Mouse (Mus musculus) lung, adult 2 months (tissue): ENCODE results near the gene Ubqln2. TPM values are rescaled to one million over a fixed set of nuclear protein-coding genes. Genes with fewer than 3 reads are reported as not detected.
A peak's percentile ranks its signal among the peaks of the same experiment; 100 is the strongest.

Source experiments
- DNase-seq: peaks from one replicate; pipeline ENCODE4 v3.0.0; 2022
- H3K4me1 ChIP-seq: fragments of 200-500 bp; 2 replicates; pipeline ENCODE4 v1.6.1; 2011; ENCODE audit warnings: low read length; ENCODE audit not compliant: control insufficient read depth, insufficient read depth
- H3K4me3 ChIP-seq: fragments of 200-500 bp; replicated peaks from 2 replicates; pipeline ENCODE3; 2011; ENCODE audit warnings: low read depth, mild to moderate bottlenecking, control low read depth, low read length; ENCODE audit errors: extremely low read depth
- CTCF ChIP-seq: fragments of 200-500 bp; IDR thresholded peaks from 2 replicates; pipeline ENCODE4 v1.5.1; 2011; ENCODE audit warnings: mild to moderate bottlenecking, low read length, control low read depth; ENCODE audit not compliant: insufficient read depth
- POLR2A ChIP-seq: fragments of 200-500 bp; IDR thresholded peaks from 2 replicates; pipeline ENCODE4 v1.6.1; 2011; ENCODE audit warnings: low read depth, mild to moderate bottlenecking, control low read depth, low read length, borderline replicate concordance; ENCODE audit errors: extremely low read depth
- WGBS: fragments of 180-500 bp; shearing (Covaris S2); methylation state at CpG from one replicate; pipeline ENCODE4 v1.1.7; 2018; 5-methylcytosine and 5-hydroxymethylcytosine counted together
- polyA plus RNA-seq: library from polyadenylated mRNA; depleted of rRNA; stranded (reverse); fragments of >200 nt; gene quantifications from 2 replicates; pipeline ENCODE4 v1.2.3, GENCODE M21; 2012; rRNA removed

Gene Ubqln2
- polyA plus RNA-seq: 34.1 and 39.1 TPM in 2 replicates

DNA sequence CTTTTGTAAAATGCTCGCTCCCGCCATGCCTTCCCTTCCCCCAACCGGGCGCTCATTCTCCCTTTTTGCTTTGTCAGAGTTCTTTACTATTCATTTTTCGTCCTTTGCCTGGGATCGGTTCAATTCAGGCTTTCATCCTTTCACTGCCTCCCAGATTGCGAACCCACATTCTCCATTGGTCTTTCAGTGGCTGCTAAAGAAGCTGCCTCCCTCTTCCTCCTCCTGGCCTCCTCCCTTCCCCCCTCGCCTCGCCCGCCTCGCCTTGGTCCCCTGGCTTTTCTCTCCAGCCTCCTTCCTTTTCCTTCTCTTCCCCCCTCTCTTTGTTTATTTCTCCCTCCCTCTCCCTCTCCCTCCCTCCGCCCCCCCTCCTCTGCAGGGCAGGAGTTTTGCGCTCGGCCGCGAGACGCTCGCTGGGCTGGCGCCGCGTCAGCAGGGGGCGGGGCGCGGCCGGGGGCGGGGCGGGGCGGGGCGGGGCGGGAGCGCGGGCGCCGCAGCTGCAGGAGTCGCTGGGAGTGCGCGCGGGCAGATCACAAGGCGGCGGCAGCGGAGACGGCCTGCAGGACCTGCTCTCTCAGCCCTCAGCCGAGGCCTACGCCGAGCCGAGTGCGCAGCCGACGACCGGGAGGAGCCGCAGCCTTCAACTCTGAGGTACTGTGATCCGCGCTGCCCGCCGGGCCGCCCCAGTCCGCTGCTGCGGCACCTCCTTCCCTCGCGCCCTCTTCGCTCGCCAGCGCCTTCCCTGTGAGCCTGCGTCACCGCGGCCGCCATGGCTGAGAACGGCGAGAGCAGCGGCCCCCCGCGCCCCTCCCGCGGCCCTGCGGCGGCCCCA lies at the start of gene Ubqln2:
TSS of gene Ubqln2 (plus strand) at position 540 of the 829 bp plus-strand sequence.
- H3K4me3 ChIP-seq: peak within 1 kb of the TSS; percentile 67
- 28% methylated on average over 76 of the region's 76 CpGs for WGBS
- peak; percentile 77 for DNase-seq
- TF ChIP-seq POLR2A (peak; percentile 88), CTCF (no peak)
- H3K4me1 ChIP-seq: peaks cover 3% of the 10 kb centered on the region; the same call in 1 of the 2 replicates

DNA sequence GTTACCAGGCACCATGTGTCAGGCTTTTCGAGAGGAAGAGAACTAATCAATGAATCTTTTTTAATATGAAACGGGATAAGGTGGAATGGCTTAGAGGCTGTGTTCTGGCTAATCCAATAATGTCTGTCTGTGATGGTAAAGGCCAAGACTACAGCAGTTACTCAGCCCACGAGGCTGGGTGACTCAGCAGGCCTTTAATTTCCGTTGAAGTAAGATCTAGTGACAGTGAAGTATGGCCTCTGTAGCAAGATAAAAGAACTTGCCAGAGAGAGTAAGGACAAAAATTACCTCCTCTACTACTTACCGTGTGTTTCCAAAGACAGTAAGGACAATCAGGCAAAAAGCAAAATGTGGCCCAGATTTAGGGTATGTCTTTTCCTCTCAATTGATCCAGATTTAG lies 46.1 kb upstream of the Ubqln2 start:
- WGBS: 53% methylated on average over 5 of the region's 5 CpGs
- no peak for DNase-seq
- Histone ChIP-seq H3K4me3 (no peak overlapping the region), H3K4me1 (no peaks in the 10 kb centered on the region)
- TF ChIP-seq POLR2A (no peak), CTCF (no peak)

DNA sequence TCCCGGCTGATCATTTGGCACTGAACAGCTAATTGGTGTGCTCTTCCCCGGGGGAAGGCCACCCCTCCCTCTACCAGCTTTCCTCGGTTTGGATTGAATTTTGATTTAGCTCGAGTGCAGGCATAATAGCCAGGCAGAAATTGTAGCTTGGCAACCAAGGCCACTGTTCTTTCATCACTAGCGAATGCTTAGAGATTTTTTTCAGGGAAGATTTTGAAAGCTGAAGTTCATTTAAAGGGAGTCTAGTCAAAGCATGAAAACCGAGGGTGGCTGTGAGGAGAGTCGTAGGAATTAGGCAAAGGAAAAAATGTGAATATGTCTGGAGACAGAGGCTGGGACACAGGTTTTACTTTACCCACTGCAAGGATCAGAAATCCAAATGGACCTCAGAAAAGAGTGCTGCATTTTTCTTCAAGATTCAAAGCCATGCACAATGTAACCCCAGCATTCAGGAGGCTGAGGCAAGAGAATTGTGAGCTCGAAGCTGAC lies 21.2 kb upstream of the Ubqln2 start:
- Histone ChIP-seq H3K4me3 (no peak overlapping the region), H3K4me1 (no peaks in the 10 kb centered on the region)
- 62% methylated on average over 8 of the region's 8 CpGs for WGBS
- DNase-seq: no peak
- no peak for TF ChIP-seq CTCF
- no peak for TF ChIP-seq POLR2A

DNA sequence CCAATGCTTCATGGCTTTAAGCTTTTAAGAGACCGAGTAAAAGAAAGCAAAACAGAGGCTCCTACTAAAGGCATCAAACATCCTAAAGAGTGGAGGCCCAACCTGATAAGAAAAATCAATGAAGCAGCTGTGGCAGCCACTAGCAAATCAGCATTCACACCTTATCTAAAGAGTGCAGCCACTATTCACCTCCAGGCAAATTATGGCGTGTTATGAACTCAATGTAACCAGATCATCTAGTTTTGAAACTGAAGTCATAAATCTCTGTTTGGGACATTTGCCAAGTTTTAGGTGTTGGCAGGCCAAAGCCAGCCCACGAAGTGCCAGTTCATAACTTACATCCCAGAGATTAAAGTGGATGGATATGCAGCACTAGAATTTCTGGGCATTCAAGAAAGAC lies 5.7 kb upstream of the Ubqln2 start:
- TF ChIP-seq POLR2A: no peak
- TF ChIP-seq CTCF: no peak
- no peak for DNase-seq
- WGBS: 43% methylated on average over 3 of the region's 3 CpGs
- Histone ChIP-seq H3K4me3 (no peak overlapping the region), H3K4me1 (no peaks in the 10 kb centered on the region)

DNA sequence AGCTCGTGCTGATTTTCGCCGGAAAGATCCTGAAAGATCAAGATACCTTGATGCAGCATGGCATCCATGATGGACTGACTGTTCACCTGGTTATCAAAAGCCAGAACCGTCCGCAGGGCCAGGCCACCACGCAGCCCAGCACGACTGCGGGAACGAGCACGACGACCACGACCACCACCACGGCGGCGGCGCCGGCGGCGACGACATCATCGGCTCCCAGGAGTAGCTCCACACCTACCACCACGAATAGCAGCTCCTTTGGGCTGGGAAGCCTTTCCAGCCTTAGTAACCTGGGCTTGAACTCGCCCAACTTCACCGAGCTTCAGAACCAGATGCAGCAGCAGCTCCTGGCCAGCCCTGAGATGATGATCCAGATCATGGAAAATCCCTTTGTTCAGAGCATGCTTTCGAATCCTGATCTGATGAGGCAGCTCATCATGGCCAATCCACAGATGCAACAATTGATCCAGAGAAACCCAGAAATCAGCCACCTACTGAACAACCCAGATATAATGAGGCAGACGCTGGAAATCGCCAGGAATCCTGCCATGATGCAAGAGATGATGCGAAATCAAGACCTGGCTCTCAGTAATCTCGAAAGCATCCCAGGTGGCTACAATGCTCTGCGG lies 752 bp downstream of the Ubqln2 start:
- TF ChIP-seq CTCF: no peak
- TF ChIP-seq POLR2A: no peak
- Histone ChIP-seq H3K4me3 (peak overlapping the region; percentile 67), H3K4me1 (peaks cover 3% of the 10 kb centered on the region; the same call in 1 of the 2 replicates)
- WGBS: 31% methylated on average over 30 of the region's 30 CpGs
- peak; percentile 7 for DNase-seq

DNA sequence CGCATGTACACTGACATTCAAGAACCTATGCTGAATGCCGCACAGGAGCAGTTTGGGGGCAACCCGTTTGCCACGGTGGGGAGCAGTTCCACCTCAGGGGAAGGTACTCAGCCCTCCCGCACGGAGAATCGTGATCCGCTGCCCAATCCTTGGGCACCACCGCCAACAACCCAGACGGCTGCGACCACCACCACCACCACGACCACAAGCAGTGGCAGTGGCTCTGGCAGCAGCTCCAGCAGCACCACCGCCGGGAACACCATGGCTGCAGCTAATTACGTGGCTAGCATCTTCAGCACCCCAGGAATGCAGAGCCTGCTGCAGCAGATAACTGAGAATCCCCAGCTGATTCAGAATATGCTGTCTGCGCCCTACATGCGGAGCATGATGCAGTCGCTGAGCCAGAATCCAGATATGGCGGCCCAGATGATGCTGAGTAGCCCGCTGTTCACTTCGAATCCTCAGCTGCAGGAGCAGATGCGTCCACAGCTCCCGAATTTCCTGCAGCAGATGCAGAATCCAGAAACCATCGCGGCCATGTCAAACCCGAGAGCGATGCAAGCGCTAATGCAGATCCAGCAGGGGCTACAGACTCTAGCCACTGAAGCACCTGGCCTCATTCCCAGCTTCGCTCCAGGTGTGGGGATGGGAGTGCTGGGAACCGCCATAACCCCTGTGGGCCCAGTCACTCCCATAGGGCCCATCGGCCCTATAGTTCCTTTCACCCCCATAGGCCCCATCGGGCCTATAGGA lies 1.4 kb downstream of the Ubqln2 start:
- Histone ChIP-seq H3K4me3 (peak overlapping the region; percentile 15), H3K4me1 (peaks cover 3% of the 10 kb centered on the region; the same call in 1 of the 2 replicates)
- no peak for DNase-seq
- WGBS: 50% methylated on average over 32 of the region's 32 CpGs
- TF ChIP-seq CTCF (no peak), POLR2A (no peak)

DNA sequence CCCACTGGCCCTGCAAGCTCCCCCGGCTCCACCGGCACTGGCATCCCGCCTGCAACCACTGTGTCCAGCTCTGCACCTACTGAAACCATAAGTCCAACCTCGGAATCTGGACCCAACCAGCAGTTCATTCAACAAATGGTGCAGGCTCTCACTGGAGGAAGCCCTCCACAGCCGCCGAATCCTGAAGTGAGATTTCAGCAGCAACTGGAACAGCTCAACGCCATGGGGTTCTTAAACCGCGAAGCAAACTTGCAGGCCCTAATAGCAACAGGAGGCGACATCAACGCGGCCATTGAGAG lies 2.0 kb downstream of the Ubqln2 start:
- TF ChIP-seq CTCF (no peak), POLR2A (no peak)
- WGBS: 35% methylated on average over 12 of the region's 12 CpGs
- peak overlapping the region; percentile 57 for H3K4me3 ChIP-seq
- peak; percentile 9 for DNase-seq
- peaks cover 3% of the 10 kb centered on the region; the same call in 1 of the 2 replicates for H3K4me1 ChIP-seq

DNA sequence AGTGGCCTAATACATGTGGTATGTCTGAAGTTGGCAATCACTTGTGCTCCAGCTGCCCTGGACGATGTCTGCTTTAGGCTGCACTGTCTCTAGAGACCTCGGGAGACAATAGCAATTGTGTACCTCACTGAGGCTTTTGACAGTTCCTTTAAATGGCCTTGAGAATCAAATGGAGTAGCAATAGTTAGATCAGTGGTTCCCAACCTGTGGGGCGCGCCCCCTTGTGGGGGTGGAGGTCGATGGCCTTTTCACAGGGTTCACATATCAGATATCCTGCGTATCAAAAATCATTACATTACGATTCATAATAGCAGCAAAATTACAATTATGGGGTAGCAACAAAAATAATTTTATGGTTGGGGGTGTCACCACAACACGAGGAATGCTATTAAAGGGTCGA lies 7.9 kb downstream of the Ubqln2 start:
- TF ChIP-seq POLR2A: no peak
- peak; percentile 44; the same call in 1 of the 2 replicates for TF ChIP-seq CTCF
- peak; percentile 17 for DNase-seq
- 47% methylated on average over 9 of the region's 9 CpGs for WGBS
- Histone ChIP-seq H3K4me3 (no peak overlapping the region), H3K4me1 (no peaks in the 10 kb centered on the region)

DNA sequence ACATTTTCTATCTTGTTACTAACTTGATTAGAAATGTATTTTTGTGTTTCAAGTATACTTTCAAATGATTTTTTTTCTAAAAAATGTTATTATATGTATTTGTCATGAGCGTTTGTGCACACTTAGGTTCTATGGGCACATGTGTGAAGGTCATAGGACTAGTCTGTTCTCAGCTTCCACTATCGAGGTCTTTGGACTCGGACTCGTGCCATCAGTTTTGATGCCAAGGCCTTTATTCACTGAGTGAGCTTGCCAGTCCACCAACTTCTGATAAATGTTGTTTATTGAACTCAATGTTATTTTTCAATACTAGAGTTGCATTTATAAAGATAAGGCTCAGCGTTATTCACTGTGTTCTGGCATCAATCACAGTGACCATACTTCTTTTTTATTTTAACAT lies 17.5 kb downstream of the Ubqln2 start:
- 80% methylated on average over 5 of the region's 5 CpGs for whole genome bisulfite sequencing

DNA sequence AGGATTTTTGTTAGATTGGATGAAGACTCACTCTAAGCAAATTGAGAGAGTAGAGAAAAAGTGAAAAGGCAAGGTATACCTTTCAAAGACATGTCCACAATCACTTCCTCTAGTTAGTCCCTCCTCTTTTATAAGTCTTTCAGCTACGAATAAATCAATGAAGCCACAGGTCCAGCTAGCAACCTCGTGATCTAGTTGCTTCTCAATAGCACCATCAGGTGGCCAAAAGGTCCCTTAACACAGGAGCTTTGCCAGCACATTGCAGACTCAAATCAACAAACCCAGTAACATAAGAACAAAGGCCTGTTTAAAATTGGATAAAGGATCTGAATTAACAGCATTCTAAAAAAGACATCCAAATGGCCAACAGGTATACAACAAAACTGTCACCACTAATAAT lies 30.4 kb downstream of the Ubqln2 start:
- DNase-seq: no peak
- H3K4me1 ChIP-seq: no peaks in the 10 kb centered on the region
- H3K4me3 ChIP-seq: no peak overlapping the region
- 0 out of 2 replicates have a peak, but pooled peaks have one; percentile 15 for TF ChIP-seq CTCF
- no peak for TF ChIP-seq POLR2A
- 24% methylated on average over 2 of the region's 2 CpGs for WGBS

More for the DNA sequence above, 17.5 kb downstream of the Ubqln2 start:
- TF ChIP-seq POLR2A (no peak), CTCF (no peak)
- H3K4me1 ChIP-seq: no peaks in the 10 kb centered on the region
- no peak overlapping the region for H3K4me3 ChIP-seq
- DNase-seq: no peak

Other genes starting within 250 kb of the Ubqln2 start
- not detected in 2 replicates for gene Cypt3, start 60.4 kb downstream of the Ubqln2 start, polyA plus RNA-seq
- 2.8 and 4.2 TPM in 2 replicates for gene Kctd12b, start 198.2 kb downstream of the Ubqln2 start, polyA plus RNA-seq
- 39.1 and 52.7 TPM in 2 replicates for gene Nbdy, start 225.4 kb downstream of the Ubqln2 start, polyA plus RNA-seq